15 mouse cellular contexts compared by ENCODE assay signal in genomic region chr9:44985721-44986161, GRCm38 (mm10). TPM values are rescaled to one million over a fixed set of nuclear protein-coding genes. Genes with fewer than 3 reads are reported as not detected.
DNase-seq lines count a peak whose midpoint lies in the region; ATAC-seq and TF ChIP-seq lines count a peak whose summit lies in the region.
"Had no signal": no experiment of that assay in that cellular context is flagged by ENCODE, and none has a peak within 500 bp of the region (broad histone marks: within the 10 kb centered on the region; RNA-seq: fewer than 3 reads in every experiment).

No protein-coding gene starts in this region.

- no peaks in the 10 kb centered on the region for H3K9me3 ChIP-seq in heart, embryonic 13.5 days
- H3K9me3 ChIP-seq in limb, embryonic 15.5 days = no peaks in the 10 kb centered on the region
- no peaks in the 10 kb centered on the region for H3K9me3 ChIP-seq in hindbrain, embryonic 16.5 days (ENCODE audit: control insufficient read depth, low read length)
- H3K9me3 ChIP-seq: hindbrain, embryonic 12.5 days; midbrain, embryonic 12.5 days; neural tube, embryonic 15.5 days; stomach, embryonic 15.5 days had no signal

- peaks cover 9% of the 10 kb centered on the region for H3K27me3 ChIP-seq in heart, embryonic 13.5 days (replicated peaks)
- no peaks in the 10 kb centered on the region for H3K27me3 ChIP-seq in limb, embryonic 15.5 days
- H3K27me3 ChIP-seq in small intestine, adult 2 months (ENCODE audit: control insufficient read depth, insufficient read depth, low read length) = no peaks in the 10 kb centered on the region
- H3K27me3 ChIP-seq in hindbrain, embryonic 16.5 days (replicated peaks; ENCODE audit: control insufficient read depth, insufficient read depth, low read length) = no peaks in the 10 kb centered on the region
- H3K27me3 ChIP-seq: hindbrain, embryonic 12.5 days; midbrain, embryonic 12.5 days; stomach, embryonic 15.5 days had no signal

- H3K4me2 ChIP-seq in heart, embryonic 13.5 days = peak overlapping the region; percentile 18; the same call in 1 of the 2 replicates
- no peak overlapping the region for H3K4me2 ChIP-seq in limb, embryonic 15.5 days
- no peak overlapping the region for H3K4me2 ChIP-seq in hindbrain, embryonic 16.5 days (ENCODE audit: low read length)
- H3K4me2 ChIP-seq: hindbrain, embryonic 12.5 days; midbrain, embryonic 12.5 days; neural tube, embryonic 15.5 days; stomach, embryonic 15.5 days had no signal

- TF ChIP-seq POLR2A in small intestine, adult 2 months (IDR thresholded peaks at IDR 0.05; ENCODE audit: low read depth, low read length) = no peak

- H3K9ac ChIP-seq in heart, embryonic 13.5 days = no peak overlapping the region
- H3K9ac ChIP-seq in limb, embryonic 15.5 days = no peak overlapping the region
- H3K9ac ChIP-seq in hindbrain, embryonic 16.5 days (ENCODE audit: low read depth, low read length) = no peak overlapping the region
- H3K9ac ChIP-seq: hindbrain, embryonic 12.5 days; midbrain, embryonic 12.5 days; neural tube, embryonic 15.5 days; stomach, embryonic 15.5 days had no signal

- no peaks in the 10 kb centered on the region for H3K36me3 ChIP-seq in heart, embryonic 13.5 days
- no peaks in the 10 kb centered on the region for H3K36me3 ChIP-seq in limb, embryonic 15.5 days
- H3K36me3 ChIP-seq in small intestine, adult 2 months (ENCODE audit: control insufficient read depth, insufficient read depth, low read length) = no peaks in the 10 kb centered on the region
- no peaks in the 10 kb centered on the region for H3K36me3 ChIP-seq in hindbrain, embryonic 16.5 days (ENCODE audit: control insufficient read depth, insufficient read depth, low read length)
- H3K36me3 ChIP-seq: hindbrain, embryonic 12.5 days; midbrain, embryonic 12.5 days; neural tube, embryonic 15.5 days; stomach, embryonic 15.5 days had no signal

- TF ChIP-seq CTCF in small intestine, adult 2 months (IDR thresholded peaks at IDR 0.05; ENCODE audit: extremely low read depth, insufficient read length, insufficient replicate concordance, low read depth, low read length) = no peak

- no peak for DNase-seq in heart, postnatal 4 days
- DNase-seq in CD4-positive helper T cell, adult 2 months (ENCODE audit: low read depth, low spot score) = peak; percentile 78
- no peak for DNase-seq in right cerebral cortex, postnatal 36 days (ENCODE audit: low spot score in 2 of 2)
- DNase-seq in lung, postnatal 36 days = no peak
- DNase-seq: cerebellum, adult 9-10 months had no signal

- H3K4me3 ChIP-seq in heart, embryonic 13.5 days = no peak overlapping the region
- no peak overlapping the region for H3K4me3 ChIP-seq in limb, embryonic 15.5 days
- H3K4me3 ChIP-seq in small intestine, adult 2 months (ENCODE audit: low read depth, low read length) = 0 out of 2 replicates have a peak overlapping the region, but pooled peaks have one; percentile 50
- no peak overlapping the region for H3K4me3 ChIP-seq in hindbrain, embryonic 16.5 days (ENCODE audit: low read length)
- H3K4me3 ChIP-seq: hindbrain, embryonic 12.5 days; layer of hippocampus, adult 2 months; midbrain, embryonic 12.5 days; neural tube, embryonic 15.5 days; stomach, embryonic 15.5 days had no signal

- H3K4me1 ChIP-seq in heart, embryonic 13.5 days = no peaks in the 10 kb centered on the region
- peaks cover 6% of the 10 kb centered on the region; the same call in 1 of the 2 replicates for H3K4me1 ChIP-seq in limb, embryonic 15.5 days
- H3K4me1 ChIP-seq in small intestine, adult 2 months (ENCODE audit: control insufficient read depth, insufficient read depth, insufficient read length, low read length) = 0 out of 2 replicates have a peak, but pooled peaks cover 2% of the 10 kb centered on the region
- H3K4me1 ChIP-seq in hindbrain, embryonic 16.5 days (ENCODE audit: control insufficient read depth, insufficient read depth, low read depth, low read length) = no peaks in the 10 kb centered on the region
- H3K4me1 ChIP-seq: hindbrain, embryonic 12.5 days; midbrain, embryonic 12.5 days; neural tube, embryonic 15.5 days; stomach, embryonic 15.5 days had no signal

- 72% methylated on average over 3 of the region's 3 CpGs for WGBS in heart, embryonic 13.5 days
- 79% methylated on average over 3 of the region's 3 CpGs for WGBS in limb, embryonic 15.5 days
- 71% methylated on average over 3 of the region's 3 CpGs for WGBS in small intestine, adult 2 months
- WGBS in hindbrain, embryonic 16.5 days = 81% methylated on average over 3 of the region's 3 CpGs

- H3K27ac ChIP-seq in heart, embryonic 13.5 days (replicated peaks) = no peak overlapping the region
- 0 out of 2 replicates have a peak overlapping the region, but pooled peaks have one; percentile 54 for H3K27ac ChIP-seq in limb, embryonic 15.5 days
- H3K27ac ChIP-seq in small intestine, adult 2 months (ENCODE audit: insufficient read depth, low read depth, low read length) = peak overlapping the region; percentile 10
- H3K27ac ChIP-seq in hindbrain, embryonic 16.5 days (ENCODE audit: low read depth, low read length) = no peak overlapping the region
- H3K27ac ChIP-seq: hindbrain, embryonic 12.5 days; layer of hippocampus, adult 2 months; midbrain, embryonic 12.5 days; neural tube, embryonic 15.5 days; stomach, embryonic 15.5 days had no signal

- ATAC-seq in heart, embryonic 13.5 days (ENCODE audit: extremely low read depth, insufficient number of reproducible peaks, low FRiP score, low TSS enrichment) = no peak
- no peak for ATAC-seq in limb, embryonic 15.5 days (ENCODE audit: insufficient number of reproducible peaks, low FRiP score, low TSS enrichment, low read depth)
- no peak for ATAC-seq in hindbrain, embryonic 16.5 days

RNA-seq across cellular contexts. Expression of gene Cd3d, which starts 4.2 kb away (rescaled TPM):
- 0.45 TPM in 1 of 2 replicates, not detected in the other for polyA plus RNA-seq in heart, embryonic 13.5 days (2015; fragmentation: Nextera tagmentation; extraction: Ambion mirVana)
- under 1 TPM in 1 of 2 experiments, not detected in 1; 0.36 TPM for total RNA-seq in heart, postnatal 4 days (2021)
- 0.28 TPM in 1 of 2 replicates, not detected in the other for polyA plus RNA-seq in limb, embryonic 15.5 days (2015; fragmentation: Nextera tagmentation; extraction: Ambion mirVana)
- polyA plus RNA-seq in small intestine, adult 2 months (2012; rRNA removed) = 3.3 and 3.8 TPM in 2 replicates
- polyA plus RNA-seq in hindbrain, embryonic 16.5 days (2015; fragmentation: Nextera tagmentation; extraction: Ambion mirVana) = not detected in 2 replicates
- total RNA-seq: layer of hippocampus, adult 2 months had no signal
- polyA plus RNA-seq: brain, embryonic 14.5 days; hindbrain, embryonic 12.5 days; midbrain, embryonic 12.5 days; neural tube, embryonic 15.5 days had no signal

RNA-seq across cellular contexts. Expression of gene Cd3g, which starts 5.5 kb away (rescaled TPM):
- polyA plus RNA-seq in heart, embryonic 13.5 days (2015; fragmentation: Nextera tagmentation; extraction: Ambion mirVana) = 1.9 TPM in 1 of 2 replicates, not detected in the other
- total RNA-seq in heart, postnatal 4 days (2021) = under 1 TPM; 0.43 to 0.48 TPM
- polyA plus RNA-seq in limb, embryonic 15.5 days (2015; fragmentation: Nextera tagmentation; extraction: Ambion mirVana) = 0.51 and 0.76 TPM in 2 replicates
- 2.8 and 4.0 TPM in 2 replicates for polyA plus RNA-seq in small intestine, adult 2 months (2012; rRNA removed)
- not detected in 2 replicates for polyA plus RNA-seq in hindbrain, embryonic 16.5 days (2015; fragmentation: Nextera tagmentation; extraction: Ambion mirVana)
- total RNA-seq: layer of hippocampus, adult 2 months had no signal
- polyA plus RNA-seq: brain, embryonic 14.5 days; hindbrain, embryonic 12.5 days; midbrain, embryonic 12.5 days; neural tube, embryonic 15.5 days had no signal

RNA-seq across cellular contexts. Expression of gene Ube4a, which starts 20.3 kb away (rescaled TPM):
- 15.9 and 17.4 TPM in 2 replicates for polyA plus RNA-seq in heart, embryonic 13.5 days (2015; fragmentation: Nextera tagmentation; extraction: Ambion mirVana)
- 10 to 100 TPM; 33.9 to 41.6 TPM for total RNA-seq in heart, postnatal 4 days (2021)
- polyA plus RNA-seq in limb, embryonic 15.5 days (2015; fragmentation: Nextera tagmentation; extraction: Ambion mirVana) = 23.9 and 24.8 TPM in 2 replicates
- polyA plus RNA-seq in small intestine, adult 2 months (2012; rRNA removed) = 4.9 and 7.1 TPM in 2 replicates
- 31.8 and 35.0 TPM in 2 replicates for polyA plus RNA-seq in hindbrain, embryonic 16.5 days (2015; fragmentation: Nextera tagmentation; extraction: Ambion mirVana)

RNA-seq across cellular contexts. Expression of gene Cd3e, which starts 23.7 kb away (rescaled TPM):
- polyA plus RNA-seq in heart, embryonic 13.5 days (2015; fragmentation: Nextera tagmentation; extraction: Ambion mirVana) = 0.55 TPM in 1 of 2 replicates, not detected in the other
- total RNA-seq in heart, postnatal 4 days (2021) = under 1 TPM; 0.81 to 0.88 TPM
- 0.38 and 0.45 TPM in 2 replicates for polyA plus RNA-seq in limb, embryonic 15.5 days (2015; fragmentation: Nextera tagmentation; extraction: Ambion mirVana)
- polyA plus RNA-seq in small intestine, adult 2 months (2012; rRNA removed) = 12.9 and 13.7 TPM in 2 replicates
- 0.15 and 0.19 TPM in 2 replicates for polyA plus RNA-seq in hindbrain, embryonic 16.5 days (2015; fragmentation: Nextera tagmentation; extraction: Ambion mirVana)
- total RNA-seq: layer of hippocampus, adult 2 months had no signal
- polyA plus RNA-seq: brain, embryonic 14.5 days; hindbrain, embryonic 12.5 days; midbrain, embryonic 12.5 days had no signal

RNA-seq across cellular contexts. Expression of gene Mpzl2, which starts 53.9 kb away (rescaled TPM):
- polyA plus RNA-seq in heart, embryonic 13.5 days (2015; fragmentation: Nextera tagmentation; extraction: Ambion mirVana) = 1.3 and 1.5 TPM in 2 replicates
- 1 to 10 TPM in 1 of 2 experiments, under 1 TPM in 1; 0.86 to 1.8 TPM for total RNA-seq in heart, postnatal 4 days (2021)
- 41.0 and 46.0 TPM in 2 replicates for polyA plus RNA-seq in limb, embryonic 15.5 days (2015; fragmentation: Nextera tagmentation; extraction: Ambion mirVana)
- polyA plus RNA-seq in small intestine, adult 2 months (2012; rRNA removed) = 5.3 and 8.2 TPM in 2 replicates
- 2.5 and 3.0 TPM in 2 replicates for polyA plus RNA-seq in hindbrain, embryonic 16.5 days (2015; fragmentation: Nextera tagmentation; extraction: Ambion mirVana)

Comparison
In these comparisons a context has a peak if more than half of its experiments do, and no peak if none do; other contexts are left out.
1. H3K27ac ChIP-seq: peak in limb, embryonic 15.5 days (single experiment) and small intestine, adult 2 months (single experiment); none in heart, embryonic 13.5 days (single experiment) and hindbrain, embryonic 16.5 days (single experiment).